Mouse (Mus musculus) forebrain, embryonic 15.5 days (tissue): Measurements from ENCODE around the gene Bpnt1. TPM values are rescaled to one million over a fixed set of nuclear protein-coding genes. Genes with fewer than 3 reads are reported as not detected.

Experiments
- microRNA counts: library from miRNA; unstranded; fragments of <30 nt; microRNA quantifications from one replicate; lab custom pipeline; 2016
- microRNA-seq: library from miRNA; unstranded; fragments of <30 nt; microRNA quantifications from one replicate; pipeline ENCODE4, GENCODE M21; 2016
- polyA plus RNA-seq: library from polyadenylated mRNA; unstranded; fragments of >200 nt; fragmentation: Nextera tagmentation; extraction: Ambion mirVana; gene quantifications from 2 replicates; pipeline ENCODE4 v1.2.1, GENCODE M21; 2015

The Bpnt1 gene
- polyA plus RNA-seq, 1 experiment from 2014 or later, result 34.5 TPM

MicroRNAs encoded within 50 kb of the gene (microRNA counts, 519-probe panel; counts per million panel counts)
- 2,231 counts per million, percentile 38 among the panel's probes with 10 or more counts for microRNA mmu-miR-194 (lab: Ali Mortazavi, UCI)

Small RNAs within 50 kb of the gene (microRNA-seq; reads per million reads assigned to microRNA genes)
- gene Mir194-1 (1.3 reads per million), gene Mir215 (3.3 reads per million, percentile 9 among the genes with 10 or more reads in this experiment)

Other genes with a start within 250 kb of the Bpnt1 start
- gene Rab3gap2, start 128.0 kb upstream of the Bpnt1 start, polyA plus RNA-seq, result 25.8 and 27.4 TPM in 2 replicates
- 19.2 and 19.9 TPM in 2 replicates for gene Iars2, start 2.8 kb upstream of the Bpnt1 start, polyA plus RNA-seq
- 144 and 150 TPM in 2 replicates for gene Eprs, start 30.9 kb downstream of the Bpnt1 start, polyA plus RNA-seq
- 9.9 and 11.4 TPM in 2 replicates for gene Slc30a10, start 122.7 kb downstream of the Bpnt1 start, polyA plus RNA-seq